Mouse (Mus musculus) cerebellum, adult 2 months (tissue): ENCODE measurements around the gene Hoxc5.

ENCODE experiments used
- CTCF ChIP-seq: fragments of 200-500 bp; IDR thresholded peaks from 2 replicates; pipeline ENCODE4 v1.5.1; 2011; ENCODE audit warnings: low read depth, mild to moderate bottlenecking, control low read depth, low read length, moderate library complexity, borderline replicate concordance; ENCODE audit not compliant: insufficient read depth
- POLR2A ChIP-seq: fragments of 200-500 bp; IDR thresholded peaks from 2 replicates; pipeline ENCODE4 v1.6.1; 2011; ENCODE audit warnings: low read length, control low read depth, borderline replicate concordance; ENCODE audit not compliant: insufficient read depth

- no peak for TF ChIP-seq CTCF
- TF ChIP-seq POLR2A: no peak
Measured at GRCm38 (mm10) chr15:102922012-102922362, 45.3 kb upstream of the Hoxc5 start.
